Mouse (Mus musculus): ENCODE data around the gene Bves.
A peak's percentile ranks its signal among the peaks of the same experiment; 100 is the strongest.
"Not testable (repeated sequence)": the region's sequence is repeated elsewhere in the genome, so short reads cannot be mapped to it uniquely, and the experiment has no call there.

Bves gene

DNA sequence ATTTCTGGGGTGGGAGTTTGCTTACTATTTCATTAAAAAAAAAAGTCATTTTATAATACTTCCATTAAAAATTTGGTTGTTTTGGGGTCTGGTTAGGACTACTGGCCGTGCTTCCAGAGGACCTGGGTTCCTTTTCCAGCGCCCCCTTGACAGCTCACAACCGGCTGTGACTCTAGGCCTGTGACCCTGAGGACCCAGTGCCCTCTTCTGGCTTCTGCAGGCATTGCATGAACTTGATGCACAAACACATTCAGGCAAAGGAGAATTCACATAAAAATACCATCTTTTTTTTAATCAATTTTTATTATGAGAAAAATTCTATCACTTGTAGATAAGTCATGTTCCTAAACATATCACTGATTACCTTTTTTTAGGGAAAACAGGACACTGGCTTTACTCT, 12.6 kb downstream of the Bves start:
- DNase-seq (ENCODE audit: low spot score in 2 of 2), result not testable (repeated sequence)

DNA sequence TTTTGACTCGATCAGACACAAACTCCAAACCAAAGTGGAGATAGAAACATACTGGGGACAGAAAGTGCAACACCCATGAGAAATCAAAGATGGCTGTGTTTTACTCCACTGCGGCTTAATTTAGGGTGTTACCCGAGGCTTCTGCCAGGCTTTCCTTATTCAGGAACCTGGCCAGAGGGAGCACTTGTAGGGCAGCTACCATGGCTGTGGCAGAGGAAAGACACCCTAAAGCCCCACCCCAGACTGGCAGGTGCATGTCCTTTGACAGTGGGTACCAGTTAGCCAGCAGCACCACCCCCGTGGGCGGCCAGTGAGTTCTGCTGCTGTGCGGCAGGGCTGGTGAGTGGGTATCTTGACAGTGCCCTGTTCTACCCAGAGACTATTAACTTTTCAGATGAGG, 20.5 kb downstream of the Bves start:
- DNase-seq (ENCODE audit: low spot score in 2 of 2), result no peak

DNA sequence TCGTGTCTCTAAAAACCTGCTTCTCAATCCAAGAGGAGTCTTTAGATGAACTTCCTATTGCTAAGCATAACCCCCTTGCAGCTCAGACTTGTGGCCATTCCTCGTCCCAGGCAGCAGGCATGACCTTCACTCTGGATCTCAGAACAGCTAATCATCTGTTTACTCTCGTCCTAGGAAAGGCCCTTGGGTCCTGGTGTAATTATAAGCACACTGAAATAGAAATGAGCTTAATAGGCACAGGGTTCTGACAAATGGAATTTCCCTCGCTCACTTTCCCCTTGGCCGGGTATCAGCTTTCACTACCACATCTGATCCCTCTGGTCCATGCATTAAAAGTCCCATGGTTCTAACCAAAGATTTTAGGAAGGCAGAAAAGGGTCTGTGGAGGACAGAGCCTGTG, 27.8 kb downstream of the Bves start:
- no peak for DNase-seq (ENCODE audit: low spot score in 2 of 2)

DNA sequence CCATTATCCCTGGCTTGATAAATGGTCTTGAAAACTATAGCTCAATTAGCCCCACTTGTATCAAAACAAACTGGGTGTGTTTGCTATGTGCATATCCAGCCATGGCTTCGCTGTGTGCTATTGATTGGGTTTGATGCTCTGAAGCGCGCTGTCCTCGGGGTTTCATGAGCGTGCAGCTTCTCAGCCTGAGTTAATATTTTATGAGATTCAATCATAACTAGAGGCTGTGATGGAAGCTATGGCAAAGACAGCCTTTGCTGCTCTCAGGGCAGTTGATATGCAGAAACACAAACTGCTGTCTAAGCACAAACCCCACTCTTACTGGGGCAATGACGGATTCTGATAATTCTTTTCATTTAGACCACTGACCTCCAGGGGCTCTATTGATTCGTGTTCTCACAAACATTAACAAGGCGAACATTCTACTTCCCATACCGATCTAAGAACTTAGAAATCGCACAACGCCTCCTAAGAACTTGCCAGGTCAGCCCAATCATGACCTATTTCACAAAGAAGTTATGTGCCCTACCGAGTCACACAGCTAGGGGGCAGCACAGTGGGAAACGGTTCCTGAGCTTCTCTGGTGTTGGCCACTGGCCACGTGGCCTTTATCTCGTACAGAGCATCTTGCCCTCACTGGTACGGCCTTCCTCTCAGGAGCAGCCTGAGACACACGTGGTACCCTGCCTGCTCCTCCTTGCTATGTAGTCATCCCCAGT, 31.6 kb downstream of the Bves start:
- no peak for DNase-seq (ENCODE audit: low spot score in 2 of 2)

DNA sequence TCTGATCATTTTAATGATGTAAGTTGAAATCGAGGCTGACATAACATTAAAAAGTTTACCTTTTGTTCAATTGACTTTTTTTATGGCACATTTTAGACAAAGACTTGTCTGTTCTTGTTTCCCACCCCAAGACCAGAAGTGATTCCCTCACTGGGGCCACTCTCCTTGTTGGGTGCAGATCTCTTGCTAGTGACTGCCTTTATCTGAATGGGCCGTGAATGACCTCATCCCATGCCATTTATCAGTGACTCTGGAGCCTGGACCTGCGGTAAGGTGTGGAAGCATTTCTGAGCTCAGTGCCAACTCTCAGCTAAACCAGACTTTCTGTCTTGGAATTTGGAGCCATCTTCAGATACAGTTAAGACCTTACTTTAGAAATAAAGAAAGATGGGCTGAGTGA, 34.1 kb downstream of the Bves start:
- no peak for DNase-seq (ENCODE audit: low spot score in 2 of 2)

DNA sequence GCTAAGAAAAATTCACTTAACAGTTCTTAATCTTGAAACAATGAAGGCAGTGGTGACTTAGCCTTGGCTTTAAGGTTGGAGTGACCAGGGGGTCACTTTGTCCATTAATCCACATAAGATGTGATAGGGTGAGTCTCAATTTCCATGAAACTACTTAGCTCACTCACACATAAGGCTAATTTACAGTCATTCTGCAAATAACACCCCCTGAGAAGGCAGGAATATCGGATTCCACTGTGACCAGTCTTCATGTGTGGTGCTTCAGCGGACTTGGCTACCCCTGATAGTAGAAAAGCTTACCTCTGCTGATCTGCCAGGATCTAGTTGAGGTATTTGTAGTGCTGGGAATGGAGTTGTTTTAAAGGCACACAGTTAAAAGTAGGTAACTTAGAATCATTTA, 35.0 kb downstream of the Bves start:
- no peak for DNase-seq (ENCODE audit: low spot score in 2 of 2)

DNA sequence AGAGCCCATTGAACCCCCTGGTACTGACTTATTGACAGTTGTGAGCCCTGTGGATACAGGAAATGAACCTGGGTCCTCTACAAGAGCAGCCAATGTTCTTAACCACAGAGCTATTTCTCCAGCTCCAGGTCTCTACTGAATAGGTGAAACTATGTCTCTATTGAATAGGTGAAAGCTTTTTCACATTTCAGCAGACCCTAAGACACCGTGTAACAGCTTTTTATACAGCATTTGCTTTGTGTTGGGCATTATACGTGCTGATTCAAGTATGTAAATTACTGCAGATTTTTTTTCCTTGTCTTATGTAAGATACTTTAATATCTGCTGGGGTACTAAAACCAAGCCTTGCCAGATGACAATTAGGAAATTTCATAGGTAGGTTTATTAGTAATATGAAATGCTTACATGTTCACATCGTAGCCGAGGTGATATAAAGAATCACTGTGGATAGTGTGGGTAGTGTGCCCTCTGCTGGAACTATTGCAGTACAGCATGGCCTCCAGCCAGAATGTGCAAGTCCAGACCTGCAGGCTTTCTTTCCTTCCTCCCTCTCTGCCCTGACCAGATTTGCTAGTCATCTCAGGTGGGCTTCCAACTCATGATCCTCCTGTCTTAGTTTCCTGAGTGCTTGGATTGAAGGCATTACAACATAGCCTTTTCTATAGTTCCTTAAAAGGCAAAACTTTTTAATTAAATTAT, 37.6 kb downstream of the Bves start:
- DNase-seq (ENCODE audit: low spot score in 2 of 2), result peak; percentile 65 to 79

DNA sequence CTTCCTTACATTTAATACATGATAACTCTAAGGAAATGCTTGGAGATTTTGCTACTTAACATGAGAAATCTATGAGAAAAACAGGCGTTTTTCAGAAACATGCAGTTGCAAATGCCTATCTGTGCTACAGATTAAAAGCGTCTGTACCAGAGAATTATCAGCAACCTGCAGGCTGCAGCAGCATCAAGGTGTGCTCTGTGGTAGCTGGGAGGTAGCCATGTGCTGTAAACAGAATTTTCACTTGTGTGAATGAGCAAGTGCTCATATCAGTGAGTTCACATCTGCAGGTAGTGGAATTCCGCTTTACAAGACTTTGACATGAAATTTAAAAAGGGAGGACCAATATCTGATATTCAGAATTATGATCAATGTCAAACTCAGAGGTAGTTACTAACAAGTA, 42.7 kb downstream of the Bves start:
- DNase-seq (ENCODE audit: low spot score in 2 of 2), result no peak

DNA sequence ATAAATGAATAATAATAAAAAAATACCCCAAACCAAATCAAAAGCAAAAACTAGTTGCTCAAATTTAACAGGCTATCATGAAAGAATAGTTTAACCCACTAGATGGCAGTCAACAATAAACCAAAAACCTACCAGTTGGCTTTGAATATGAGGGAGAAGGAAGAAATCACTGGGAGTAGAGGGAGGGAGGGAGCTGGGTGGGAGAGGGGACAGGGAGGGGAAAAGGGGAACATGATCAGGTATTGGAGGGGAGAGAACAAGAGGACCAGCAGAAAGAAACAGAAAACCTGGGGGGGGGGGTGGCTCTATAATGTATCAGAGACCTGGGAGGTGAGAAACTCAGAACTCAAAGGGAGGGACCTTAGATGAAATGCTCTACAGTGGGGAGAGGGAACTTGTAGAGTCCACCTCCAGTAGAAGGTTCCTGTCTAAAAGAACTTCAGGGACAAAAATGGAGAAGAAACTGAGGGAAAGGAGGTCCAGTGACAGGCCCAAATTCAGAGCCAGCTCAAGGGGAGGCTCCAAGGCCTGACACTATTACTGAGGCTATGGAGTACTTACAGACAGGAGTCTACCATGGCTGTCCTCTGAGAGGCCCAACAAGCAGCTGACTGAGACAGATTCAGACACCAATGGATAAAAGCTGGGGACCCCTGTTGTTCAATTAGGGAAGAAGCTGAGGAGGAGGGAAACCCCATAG, 46.5 kb downstream of the Bves start:
- DNase-seq (ENCODE audit: low spot score in 2 of 2), result no peak

DNA sequence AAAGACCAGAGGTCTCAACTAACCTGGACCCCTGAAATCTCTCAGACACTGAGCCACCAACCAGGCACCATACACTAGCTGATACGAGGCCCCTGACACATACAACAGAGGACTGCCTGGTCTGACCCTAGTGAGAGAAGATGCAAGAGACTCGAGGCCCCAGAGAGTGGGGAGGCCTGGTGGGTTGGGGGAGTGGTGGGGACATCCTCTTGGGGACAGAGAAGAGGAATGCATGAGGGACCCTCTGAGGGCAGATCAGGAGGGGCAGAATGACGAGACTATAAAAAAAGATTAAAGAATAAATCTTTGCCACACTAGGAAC, 47.0 kb downstream of the Bves start:
- no peak for DNase-seq (ENCODE audit: low spot score in 2 of 2)

DNA sequence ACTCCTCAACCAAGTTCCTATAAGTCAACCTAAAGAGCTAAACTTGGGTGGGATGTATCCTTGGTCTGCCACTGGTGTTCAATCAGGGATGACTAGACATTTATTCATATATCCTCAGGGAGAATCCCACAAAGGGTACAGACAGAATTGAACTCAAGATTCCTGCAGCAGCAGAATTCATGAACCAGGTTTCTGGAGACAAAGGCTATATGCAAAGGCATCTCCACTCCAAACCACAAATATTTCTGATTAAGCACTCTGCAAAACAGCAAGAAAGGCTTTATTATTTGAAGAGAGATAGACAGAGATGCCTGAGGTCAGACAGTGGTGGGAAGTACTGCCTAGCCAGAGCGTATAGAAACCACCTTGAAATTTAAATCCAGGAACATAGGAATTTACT, 62.6 kb downstream of the Bves start:
- DNase-seq (ENCODE audit: low spot score in 2 of 2), result no peak

DNA sequence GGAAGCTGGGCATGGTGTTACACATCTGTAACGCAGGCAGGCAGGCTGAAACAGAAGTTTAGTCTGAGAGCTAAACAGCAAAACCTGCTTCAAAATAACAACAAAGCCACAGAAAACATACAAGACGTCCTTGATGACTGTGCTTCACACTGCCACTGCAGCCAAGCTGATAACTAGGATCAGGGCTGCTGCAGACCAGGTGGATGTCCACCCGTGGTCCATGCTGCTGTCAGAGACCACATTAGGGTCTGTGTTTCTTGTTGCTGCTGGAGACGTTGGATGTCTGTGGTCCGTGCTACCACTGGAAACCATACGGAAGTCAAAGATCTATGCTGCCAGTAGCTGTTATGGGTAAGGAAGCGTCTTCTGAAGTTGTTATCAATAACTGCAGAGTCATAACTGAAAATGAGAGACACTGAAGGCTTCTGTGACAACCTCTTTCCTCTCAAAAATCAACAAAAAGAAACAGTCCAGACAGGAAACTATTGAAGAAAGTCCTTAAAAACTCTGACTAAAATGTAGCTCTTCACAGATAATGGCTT, 64.2 kb downstream of the Bves start:
- DNase-seq (ENCODE audit: low spot score in 2 of 2), result no peak

DNA sequence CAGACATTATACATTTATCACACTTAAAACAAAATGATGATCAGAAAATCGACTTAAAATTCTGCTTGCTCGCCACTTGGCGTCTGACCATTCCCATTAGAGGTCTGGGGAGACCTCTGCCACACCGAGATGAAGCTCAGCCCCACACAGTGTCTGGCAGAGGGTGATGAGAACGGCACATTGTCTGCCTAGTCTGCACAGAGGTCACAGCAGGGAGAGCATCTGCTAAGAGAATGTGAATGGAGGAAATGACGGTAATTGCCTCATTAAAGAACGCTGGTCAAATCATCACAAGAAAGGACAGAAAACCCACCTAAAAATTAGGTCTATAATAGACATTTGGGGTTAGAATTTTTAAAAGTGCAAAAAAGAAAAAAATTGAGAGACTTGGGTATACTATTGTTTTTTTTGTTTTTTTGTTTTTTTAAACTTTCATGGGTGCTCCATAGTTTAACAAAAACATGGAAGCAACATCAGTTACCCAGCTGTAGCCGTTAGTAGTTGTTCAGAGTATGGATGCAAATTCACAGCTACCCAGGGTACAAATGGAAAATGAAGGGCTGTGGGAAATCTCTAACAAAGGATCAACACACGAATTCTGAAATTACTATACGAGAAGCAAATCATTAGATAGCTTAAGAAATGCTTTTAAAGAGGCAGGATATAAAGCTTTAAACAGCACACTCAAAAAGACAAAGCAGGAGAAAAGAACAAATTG, 75.2 kb downstream of the Bves start:
- no peak for DNase-seq (ENCODE audit: low spot score in 2 of 2)

DNA sequence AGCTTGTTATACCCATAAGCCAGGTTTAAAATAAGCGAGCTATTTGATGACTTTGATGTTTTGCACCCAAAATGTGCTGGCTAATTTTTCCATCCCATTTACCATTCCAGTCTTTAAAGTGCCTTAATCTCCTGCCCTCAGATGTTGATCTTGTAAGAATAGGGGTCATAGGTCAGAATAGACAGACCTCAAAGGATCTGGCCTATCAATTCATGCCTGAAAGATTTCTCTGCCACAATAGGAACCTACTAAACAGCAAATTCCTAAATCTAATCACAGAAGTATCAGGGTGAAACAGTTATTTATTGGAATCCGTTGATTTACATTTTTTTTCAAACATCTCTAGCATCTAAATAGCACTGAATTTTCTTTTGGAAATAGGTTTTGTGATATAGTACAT, 76.2 kb downstream of the Bves start:
- DNase-seq (ENCODE audit: low spot score in 2 of 2), result no peak

DNA sequence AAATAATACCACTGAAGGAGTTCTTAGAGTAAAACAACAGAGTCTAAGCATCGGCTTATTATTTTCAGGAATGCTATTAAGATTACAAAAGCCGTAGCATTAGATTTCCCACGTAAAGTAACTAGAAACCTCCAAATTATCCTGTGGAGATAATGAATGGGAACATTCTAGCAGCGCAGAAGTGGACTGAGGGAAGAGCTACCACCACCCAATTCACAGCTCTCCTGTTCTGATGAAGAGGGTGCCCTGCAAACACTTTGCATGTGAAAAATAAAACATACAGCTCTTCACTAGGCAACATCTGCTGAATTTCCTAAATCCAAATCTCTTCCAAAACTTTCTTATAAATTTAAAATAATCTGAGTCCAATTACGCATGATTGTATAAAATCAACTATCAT, 76.6 kb downstream of the Bves start:
- DNase-seq (ENCODE audit: low spot score in 2 of 2), result no peak
